Mouse (Mus musculus) adrenal gland, adult 18-20 months (tissue): ENCODE data around the gene 4933427D14Rik. TPM values are rescaled to one million over a fixed set of nuclear protein-coding genes. Genes with fewer than 3 reads are reported as not detected.
"Not testable (repeated sequence)": the region's sequence is repeated elsewhere in the genome, so short reads cannot be mapped to it uniquely, and the experiment has no call there.

Source experiments
- DNase-seq, 2 experiments: peaks; one replicate each; pipeline ENCODE4 v3.0.0; 2021 to 2022; ENCODE audit warnings: low spot score in 2 of 2
- total RNA-seq, 2 experiments: library from RNA; stranded (reverse); gene quantifications; 1 replicate in 1 of 2; 2 replicates in 1 of 2; pipeline ENCODE4 v1.2.3; 2021

Gene 4933427D14Rik
- total RNA-seq, 2 experiments from 2014 or later: 5.6 to 6.6 TPM

DNA sequence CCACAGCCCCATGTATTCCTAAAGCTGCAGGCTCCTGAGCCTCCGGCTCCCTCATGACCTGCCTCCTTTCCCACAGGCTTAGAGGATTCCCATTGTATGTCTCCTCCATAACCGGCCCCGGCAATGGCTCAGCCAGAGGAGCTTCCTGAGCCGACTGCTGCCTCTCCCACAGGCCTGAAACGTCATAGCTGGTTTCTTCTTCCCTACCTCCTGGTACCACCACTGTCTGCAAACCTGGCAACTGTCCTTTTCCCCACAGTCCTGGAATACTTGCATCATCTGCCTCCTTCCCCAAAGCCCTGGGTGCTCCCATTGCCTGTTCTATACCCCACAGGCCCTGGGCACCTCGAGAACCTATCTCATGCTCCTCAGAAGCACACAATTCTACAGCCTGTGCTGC, 2.0 kb downstream of the 4933427D14Rik start:
- DNase-seq: no peak

DNA sequence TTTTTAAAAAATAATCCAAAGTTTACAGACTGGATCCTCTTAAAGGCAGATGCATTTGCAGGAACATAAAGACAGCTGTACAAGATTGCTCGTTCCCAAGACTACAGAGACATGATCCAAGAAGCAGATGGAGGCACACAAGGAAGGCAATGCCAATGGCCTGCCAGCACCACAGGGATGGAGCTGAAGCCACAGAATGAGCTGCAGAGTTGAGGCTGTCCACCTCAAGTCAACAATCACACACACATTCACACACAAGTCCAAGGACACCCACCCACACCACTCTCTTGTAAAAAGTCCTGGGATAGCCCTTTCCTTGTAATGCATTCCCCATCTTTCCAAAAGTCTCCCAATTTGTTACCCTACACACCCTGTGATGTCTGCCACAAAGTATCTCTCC, 3.8 kb downstream of the 4933427D14Rik start:
- DNase-seq: no peak

DNA sequence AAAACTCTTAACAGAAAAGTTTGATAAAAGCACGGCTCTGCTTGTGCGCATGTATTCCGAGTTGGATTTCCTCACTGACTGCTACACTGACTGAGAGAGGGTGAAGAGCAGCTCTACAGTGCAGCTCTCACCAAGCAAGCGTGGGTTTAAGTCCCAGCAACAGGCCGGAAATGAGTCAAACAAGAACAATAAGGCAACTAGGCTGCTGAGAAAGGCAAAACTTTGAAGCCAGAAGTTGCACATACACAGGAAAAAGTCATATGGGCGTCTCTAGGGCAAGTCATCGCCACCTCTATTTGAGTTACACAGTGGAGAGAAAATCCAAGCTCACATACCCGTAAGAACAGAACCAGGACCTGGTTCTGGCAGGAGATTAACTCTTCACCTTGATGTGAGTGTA, 10.8 kb downstream of the 4933427D14Rik start:
- no peak for DNase-seq

DNA sequence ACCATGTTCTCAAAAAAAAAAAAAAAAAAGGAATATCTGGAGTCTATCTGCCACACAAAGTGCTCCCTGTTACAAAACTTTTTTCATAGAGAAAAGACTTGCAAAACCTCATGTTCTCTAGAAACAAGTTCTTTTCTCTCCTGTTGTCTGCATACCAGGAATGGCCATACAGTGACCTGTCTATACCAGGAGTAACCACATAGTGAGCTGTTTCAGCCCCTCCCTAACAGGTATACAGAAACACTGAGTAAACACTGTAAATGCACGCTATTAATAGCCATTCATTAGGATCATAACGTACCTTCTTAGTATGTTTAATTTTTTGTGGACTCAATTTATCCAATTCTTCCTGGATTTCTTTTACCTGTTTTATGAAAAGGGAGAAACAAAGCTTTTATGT, 13.0 kb downstream of the 4933427D14Rik start:
- DNase-seq: no peak

DNA sequence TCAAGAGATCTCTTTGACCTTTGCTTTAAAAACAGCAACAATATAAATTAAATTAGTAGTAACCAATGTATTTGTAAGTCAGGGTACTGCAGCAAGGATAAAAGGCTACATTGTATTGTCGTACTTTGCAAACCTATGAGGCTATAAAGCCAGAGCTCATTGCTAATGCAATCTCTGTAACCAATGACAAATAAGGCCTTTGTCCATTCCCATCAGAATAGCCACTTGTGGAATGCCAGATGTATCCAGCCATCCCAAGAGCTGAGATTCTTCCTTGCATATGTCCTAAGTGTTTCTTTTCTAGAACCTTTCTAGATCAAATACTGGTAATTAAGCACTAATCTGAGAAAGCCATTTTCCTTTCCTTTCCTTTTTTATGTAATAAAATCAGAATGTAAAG, 16.4 kb downstream of the 4933427D14Rik start:
- DNase-seq: no peak

DNA sequence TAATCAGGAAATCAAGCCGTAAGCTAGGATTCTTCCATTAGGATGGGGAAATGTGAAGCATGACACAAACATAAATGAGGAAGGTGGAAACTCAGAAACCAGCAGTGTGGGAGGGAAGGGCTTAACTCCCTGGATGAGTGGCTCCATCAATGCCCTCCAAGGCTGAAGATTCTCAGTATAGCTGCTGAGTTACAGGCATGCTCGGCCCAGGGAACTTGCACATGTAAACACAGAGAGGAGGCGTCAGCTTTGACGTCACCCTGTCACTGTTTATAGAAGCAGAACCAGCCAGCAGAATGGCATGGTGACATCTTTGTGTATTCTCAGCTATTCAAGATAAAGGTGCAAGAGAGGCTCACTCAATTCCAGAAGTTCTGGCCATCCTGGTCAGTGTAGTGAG, 23.0 kb downstream of the 4933427D14Rik start:
- DNase-seq: no peak

DNA sequence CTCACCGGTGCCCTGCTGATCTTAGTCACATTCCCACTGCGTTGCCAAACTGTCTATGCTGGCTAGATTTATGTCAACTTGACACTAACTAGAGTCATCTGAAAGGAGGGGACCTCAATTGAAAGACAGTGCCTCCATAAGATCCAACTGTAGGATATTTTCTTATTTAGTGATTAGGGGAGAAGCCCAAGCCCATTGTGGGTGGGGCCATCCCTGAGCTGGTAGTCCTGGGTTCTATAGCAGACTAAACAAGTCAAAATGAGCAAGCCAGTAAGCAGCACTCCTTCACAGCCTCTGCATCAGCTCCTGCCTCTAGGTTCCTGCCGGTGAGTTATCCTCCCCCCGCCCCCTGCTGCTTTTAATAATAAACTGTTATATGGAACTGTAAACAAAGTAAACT, 26.1 kb downstream of the 4933427D14Rik start:
- DNase-seq: no peak

DNA sequence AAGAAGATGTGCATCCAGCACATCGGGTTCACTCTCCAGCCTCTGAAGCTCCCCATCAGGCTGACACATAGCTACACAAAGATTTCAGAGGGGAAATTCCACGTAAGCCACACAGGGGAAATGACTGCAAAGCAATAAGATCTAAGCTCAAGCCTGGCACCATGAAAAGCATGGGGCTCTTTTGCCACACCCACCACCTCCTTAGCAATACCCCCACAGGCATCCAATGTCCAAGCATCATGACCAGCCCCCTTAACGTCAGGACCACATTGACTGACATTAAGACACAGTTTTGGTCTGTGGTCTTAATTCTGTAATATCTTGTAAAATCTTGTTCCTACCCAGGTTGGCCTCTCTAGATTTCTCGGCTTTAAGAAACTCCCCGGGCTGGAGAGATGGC, 26.7 kb downstream of the 4933427D14Rik start:
- DNase-seq: no peak

DNA sequence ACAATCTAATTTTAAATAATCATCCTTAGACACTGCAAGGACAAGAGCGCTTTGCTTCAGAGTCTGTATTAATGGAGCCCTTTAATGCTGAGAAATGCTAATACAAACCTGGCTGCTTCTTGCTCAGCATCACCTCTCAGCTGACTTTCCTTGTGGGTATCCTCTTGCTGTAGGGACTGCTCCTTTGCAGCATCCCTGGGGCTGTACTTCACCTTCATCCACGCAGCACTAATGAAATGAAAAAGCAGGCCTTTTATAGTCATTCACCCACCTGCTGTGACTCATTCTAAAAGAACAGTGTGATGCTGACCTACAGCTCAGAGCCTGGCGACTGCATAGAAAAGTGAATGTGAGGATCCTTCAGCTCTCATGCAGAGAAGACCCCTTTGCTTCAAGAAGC, 30.7 kb downstream of the 4933427D14Rik start:
- no peak for DNase-seq

DNA sequence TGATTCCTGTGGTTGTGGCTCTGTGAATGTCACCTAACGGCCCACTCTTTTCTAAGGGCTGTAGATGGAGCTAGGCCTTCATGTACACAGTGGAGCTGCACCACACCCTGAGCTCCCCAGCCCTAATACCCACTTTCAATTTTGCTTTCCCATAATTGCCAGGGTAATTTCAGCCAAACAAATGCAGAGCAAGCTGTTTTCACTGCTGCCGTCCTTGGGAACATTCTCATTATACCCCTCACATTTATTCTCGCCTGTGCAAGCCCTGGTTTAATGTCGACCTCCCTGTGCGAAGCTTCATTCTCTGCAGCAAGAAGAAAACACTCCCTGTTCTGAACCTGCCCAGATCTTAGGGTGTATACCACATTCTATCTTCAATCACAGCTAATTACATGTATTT, 31.3 kb downstream of the 4933427D14Rik start:
- no peak for DNase-seq

DNA sequence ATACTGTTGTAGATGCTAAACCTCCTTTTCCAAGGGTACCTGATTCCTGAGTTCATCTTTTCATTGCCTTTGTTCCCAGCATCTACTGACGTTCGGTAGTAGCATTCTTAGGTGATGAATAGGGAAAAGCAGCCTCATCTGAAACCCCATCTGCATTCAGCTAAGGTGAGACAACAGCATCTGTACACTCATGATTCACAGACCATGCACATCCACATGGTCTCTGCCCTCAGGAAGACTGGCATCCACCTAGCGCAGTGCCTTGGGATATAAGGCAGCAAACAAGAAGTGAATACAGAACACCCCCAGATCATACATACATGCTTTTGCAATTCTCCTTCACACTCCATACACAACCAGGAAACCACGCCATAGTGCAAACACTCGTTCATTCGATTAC, 32.5 kb downstream of the 4933427D14Rik start:
- no peak for DNase-seq

DNA sequence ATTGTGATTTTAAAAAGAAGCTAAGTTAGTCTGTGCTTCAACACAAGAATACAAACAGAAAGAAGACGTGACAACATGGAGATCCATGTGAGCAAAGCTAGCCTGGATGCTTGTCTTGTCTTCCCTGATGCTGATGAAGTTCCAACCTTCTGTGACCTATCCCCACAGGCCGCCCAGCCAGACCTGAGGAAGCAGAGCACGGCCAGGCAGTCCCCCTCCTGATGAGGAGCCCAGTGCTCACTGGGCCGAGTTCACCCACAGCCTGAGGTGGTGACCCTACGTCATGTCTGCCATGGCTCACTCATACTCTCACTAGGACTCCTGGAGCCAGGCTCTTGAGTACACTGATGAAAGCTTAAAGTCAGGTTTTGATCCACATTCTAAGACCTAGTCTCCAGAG, 33.8 kb downstream of the 4933427D14Rik start:
- no peak for DNase-seq

DNA sequence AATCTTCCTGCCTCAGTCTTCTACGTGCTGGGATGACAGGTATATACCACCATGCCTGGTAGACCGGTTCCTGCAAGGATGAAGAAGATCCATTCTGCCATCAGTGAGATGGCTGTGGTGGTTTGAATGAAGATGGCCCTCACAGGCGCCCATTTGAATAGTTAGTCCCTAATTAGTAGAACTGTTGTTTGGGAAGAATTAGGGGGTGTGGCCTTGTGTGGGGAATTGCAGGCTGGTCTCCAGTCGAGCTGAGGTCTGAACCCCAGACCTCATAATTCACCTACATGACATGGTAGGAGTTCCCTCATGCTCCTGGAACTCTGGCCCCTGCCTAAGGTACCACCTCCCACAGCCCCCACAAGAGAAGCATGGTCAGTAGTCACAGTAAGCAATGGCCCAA, 35.4 kb downstream of the 4933427D14Rik start:
- not testable (repeated sequence) for DNase-seq

DNA sequence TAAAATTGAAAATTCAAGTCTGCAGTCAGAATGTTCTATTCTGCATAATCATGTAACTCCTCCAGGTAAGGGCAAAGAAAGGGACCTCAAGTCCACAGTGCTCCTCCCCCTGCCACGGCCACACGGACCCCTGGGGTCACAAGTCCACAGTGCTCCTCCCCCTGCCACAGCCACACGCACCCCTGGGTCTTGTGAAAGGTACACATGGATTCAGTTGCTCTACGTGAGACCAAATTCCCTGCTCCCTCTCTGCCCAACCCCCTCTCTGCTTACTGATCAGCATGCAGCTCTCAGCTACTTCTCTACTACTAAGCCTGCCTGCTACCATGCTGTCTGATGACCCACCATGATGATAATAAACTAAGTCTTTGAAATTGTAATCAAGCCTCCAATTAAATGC, 37.4 kb downstream of the 4933427D14Rik start:
- no peak for DNase-seq

DNA sequence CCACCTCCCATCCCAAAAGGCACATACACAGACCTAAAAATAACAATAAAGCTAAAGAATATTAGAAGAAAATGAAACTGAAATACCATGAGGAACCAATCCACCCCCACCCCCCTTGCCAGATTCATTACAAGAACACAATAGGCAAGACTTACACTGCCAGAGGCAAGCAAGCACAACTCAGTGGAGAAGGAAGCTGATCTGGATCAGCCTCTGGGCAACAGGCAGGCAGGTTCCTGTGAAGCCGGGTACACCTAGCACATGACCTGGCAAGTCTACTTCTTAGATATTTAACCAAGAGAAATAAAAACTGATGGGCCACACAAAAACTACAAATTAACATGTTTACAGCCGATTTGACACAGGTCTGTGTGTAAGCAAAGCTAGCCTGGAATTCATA, 44.1 kb downstream of the 4933427D14Rik start:
- DNase-seq: no peak

DNA sequence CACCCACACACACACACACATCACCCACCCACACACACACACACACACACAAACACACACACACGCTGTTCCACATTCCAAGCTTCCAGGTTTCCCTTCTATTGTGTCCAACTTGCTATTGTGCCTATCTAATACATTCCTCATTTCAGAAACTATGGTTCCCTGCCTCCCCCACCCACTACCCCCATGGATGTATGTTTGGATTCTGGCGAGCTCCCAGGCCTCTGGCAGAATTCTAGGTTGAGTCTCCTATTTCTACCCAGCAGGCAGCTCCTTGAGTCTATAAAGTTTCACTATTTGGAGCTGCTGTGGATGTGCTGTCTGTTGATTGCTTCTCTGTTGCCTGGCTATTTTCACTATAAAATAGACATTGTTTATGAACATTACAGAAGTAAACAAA, 50.6 kb downstream of the 4933427D14Rik start:
- DNase-seq: no peak

DNA sequence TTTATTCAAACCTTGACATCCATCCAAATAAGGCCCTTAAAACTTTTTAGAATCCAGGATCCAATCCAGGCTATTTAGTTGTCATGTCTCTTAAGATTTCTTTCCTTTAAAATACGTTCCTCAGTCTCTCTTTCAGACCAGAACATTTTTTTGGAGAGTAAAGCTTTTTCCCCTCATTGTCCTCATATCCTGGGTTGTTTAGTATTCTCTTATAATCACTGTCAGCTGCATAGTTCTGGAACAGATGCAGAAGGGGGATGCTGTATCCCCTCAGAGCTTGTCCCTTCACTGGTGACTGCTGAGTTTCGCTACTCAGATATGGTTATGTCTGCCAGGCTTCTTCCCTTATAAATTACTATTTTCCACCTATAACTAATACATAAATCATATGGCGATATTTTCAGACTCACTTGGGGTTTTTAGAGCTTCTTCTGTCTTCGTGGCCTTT, 51.3 kb downstream of the 4933427D14Rik start:
- no peak for DNase-seq

DNA sequence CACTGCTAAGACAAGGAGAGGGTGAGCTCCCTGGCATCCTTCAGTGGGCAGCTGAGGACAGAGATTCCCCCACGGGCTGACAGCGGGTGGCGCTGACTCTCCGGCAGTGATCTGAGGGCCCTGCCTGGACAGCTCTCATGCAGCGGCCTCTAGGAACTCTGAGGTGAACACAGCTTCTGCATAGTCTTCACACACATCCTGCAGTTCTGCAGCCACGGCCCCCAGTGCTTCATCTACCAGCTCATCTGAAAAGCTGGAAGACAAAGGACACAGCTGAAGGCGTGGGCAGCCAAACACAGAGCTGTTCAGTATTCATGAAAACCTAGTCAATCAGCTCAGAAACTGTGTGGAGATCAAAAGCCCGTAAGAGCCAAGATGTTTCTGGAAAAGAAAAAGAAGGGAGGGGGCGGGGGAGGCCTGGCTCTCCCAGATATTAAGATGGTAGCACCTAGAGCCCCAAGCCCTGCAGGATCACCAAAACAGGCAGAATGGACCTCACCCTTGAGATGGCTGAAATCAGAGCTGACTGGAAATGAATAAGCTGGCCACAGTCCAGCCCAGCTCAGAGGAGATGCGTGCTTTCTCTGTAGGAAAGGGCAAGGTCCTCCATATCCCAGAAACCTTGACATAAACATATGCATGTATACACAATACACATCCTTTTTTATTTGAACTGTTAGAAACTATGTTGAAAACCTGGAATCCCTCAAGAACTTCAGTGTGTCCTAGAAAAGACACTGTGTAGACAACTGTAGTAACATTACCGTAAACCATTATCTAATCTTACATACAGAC, 51.9 kb downstream of the 4933427D14Rik start:
- DNase-seq: no peak

DNA sequence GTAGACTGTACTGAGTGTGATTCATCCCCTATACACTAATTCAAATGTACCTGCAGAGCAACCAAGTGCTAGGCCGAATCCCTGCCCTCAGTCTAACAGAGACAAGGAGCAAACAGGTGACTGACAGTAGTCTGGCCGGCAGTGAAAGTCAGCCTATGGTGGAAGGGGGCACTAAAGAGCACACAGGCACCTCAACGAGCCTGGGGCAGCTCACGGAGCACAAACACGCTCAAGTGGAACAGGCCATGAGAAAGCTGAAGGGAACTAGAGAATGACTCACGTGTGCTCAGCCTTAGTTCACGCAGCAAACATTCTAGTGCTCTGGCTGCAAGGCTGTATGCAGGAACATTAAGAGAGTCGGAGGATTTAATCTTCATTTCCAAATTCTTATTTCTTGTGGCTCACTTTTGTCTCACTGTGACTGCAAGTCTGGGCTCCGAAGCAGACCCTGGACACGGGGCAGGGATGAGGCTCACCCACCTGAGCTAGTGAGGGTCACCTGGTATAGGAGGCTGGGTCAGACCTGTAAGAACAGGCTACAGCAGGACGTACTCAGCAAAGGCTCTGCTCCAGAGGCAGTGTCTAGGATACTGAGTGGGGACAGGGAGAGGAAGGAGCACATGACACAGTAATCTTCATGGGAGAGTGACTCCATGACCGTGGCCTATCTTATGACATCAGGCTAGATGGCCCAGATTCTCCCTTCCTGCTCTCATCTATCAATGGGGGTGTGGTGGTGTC, 54.0 kb downstream of the 4933427D14Rik start:
- DNase-seq: no peak

DNA sequence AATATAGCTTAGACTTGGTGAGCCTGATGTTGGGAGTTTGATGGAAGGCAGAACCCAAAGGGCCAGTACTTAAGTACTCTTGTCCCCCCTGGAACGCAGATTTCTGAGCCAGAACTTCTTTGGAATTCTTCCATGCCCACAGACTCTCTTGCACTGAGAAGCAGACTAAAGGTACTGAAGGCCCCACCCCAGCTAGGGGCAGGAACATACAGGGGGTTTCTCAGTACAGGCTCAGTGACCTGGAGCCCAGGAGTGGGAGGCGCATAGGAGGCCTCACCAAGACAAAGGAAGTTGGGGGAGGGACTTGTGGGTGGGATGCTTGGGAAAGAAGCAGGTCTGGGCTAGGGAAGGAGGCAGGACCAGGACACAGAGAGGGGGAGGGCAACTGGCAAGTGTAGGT, 56.1 kb downstream of the 4933427D14Rik start:
- no peak for DNase-seq

DNA sequence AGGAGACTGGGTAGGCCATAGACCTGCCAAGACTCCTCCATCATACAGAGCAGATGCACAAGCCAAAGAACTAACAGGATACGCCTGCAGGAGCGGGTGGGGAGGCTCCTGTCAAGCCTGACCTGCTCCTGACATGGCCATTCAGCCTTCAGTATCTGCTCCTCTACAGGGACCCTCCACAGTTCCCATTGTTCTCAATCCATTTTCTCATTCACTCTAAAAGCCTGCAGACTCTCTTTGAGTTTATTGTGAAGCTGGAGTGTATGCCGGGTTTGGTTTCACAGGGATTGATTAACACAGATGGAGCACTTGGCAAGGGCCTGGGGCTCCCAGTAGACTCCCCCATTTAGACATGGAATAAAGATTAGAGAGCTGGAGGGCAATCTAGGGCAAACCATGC, 59.3 kb downstream of the 4933427D14Rik start:
- DNase-seq: no peak

DNA sequence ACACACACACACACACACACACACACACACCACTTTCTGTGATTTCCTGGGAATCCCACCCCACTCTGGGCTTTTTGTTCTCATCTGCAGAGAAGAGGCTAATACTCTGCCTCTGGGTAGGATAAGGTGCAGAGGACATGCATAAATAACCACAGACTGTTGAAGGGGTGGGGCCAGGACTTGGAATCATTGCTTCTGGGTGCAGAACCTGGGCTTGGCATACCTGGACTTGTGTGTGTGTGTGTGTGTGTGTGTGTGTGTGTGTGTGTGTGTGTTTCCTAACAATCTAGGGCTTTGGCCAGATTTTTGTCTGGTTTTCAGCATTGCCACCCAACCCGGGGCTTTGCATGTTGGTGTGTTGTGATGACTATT, 61.4 kb downstream of the 4933427D14Rik start:
- DNase-seq: no peak
